ENCODE assay signal across 12 mouse cellular contexts in the genomic region with DNA sequence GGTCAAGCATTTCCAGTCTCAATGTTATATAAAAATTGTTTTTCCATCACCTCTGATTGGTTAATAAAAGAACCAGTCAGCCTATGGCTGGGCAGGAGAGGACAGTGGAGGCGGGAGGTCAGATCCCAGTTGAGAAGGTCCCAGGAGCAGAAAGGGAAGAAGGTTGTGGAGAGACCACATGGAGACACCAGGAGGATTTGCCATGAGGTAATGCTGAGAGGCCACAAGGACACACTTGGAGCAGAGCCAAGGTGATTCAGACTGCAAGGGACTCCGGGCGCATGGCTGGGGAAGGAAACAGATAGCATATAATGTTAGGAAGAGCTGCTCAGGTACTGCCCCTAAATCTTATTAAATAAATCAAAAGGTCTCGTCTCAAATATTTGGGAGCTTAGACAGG. TPM values are rescaled to one million over a fixed set of nuclear protein-coding genes. Genes with fewer than 3 reads are reported as not detected.
A peak's percentile ranks its signal among the peaks of the same experiment; 100 is the strongest.
DNase-seq lines count a peak whose midpoint lies in the region; ATAC-seq and TF ChIP-seq lines count a peak whose summit lies in the region.
"Had no signal": no experiment of that assay in that cellular context is flagged by ENCODE, and none has a peak within 500 bp of the region (broad histone marks: within the 10 kb centered on the region; RNA-seq: fewer than 3 reads in every experiment).

No protein-coding gene starts in this region.

- no peaks in the 10 kb centered on the region for H3K9me3 ChIP-seq in heart, postnatal 0 days (replicated peaks; ENCODE audit: control insufficient read depth, low read length)
- no peaks in the 10 kb centered on the region for H3K9me3 ChIP-seq in heart, embryonic 10.5 days
- H3K9me3 ChIP-seq in hindbrain, embryonic 12.5 days (replicated peaks) = no peaks in the 10 kb centered on the region
- H3K9me3 ChIP-seq: neural tube, embryonic 15.5 days had no signal

- no peak overlapping the region for H3K4me3 ChIP-seq in heart, postnatal 0 days (ENCODE audit: low read depth, low read length)
- no peak overlapping the region for H3K4me3 ChIP-seq in heart, embryonic 10.5 days
- no peak overlapping the region for H3K4me3 ChIP-seq in hindbrain, embryonic 12.5 days
- H3K4me3 ChIP-seq: neural tube, embryonic 15.5 days had no signal

- no peak overlapping the region for H3K9ac ChIP-seq in heart, postnatal 0 days (replicated peaks; ENCODE audit: low read depth, low read length)
- no peak overlapping the region for H3K9ac ChIP-seq in hindbrain, embryonic 12.5 days
- H3K9ac ChIP-seq: neural tube, embryonic 15.5 days had no signal

- 39% methylated on average over 4 of the region's 4 CpGs for WGBS in heart, postnatal 0 days
- 59% methylated on average over 4 of the region's 4 CpGs for WGBS in heart, embryonic 10.5 days
- 79% methylated on average over 4 of the region's 4 CpGs for WGBS in hindbrain, embryonic 12.5 days

- TF ChIP-seq EP300 in heart, postnatal 0 days (IDR thresholded peaks at IDR 0.05; ENCODE audit: low read depth) = no peak

- TF ChIP-seq CTCF in heart, postnatal 0 days (IDR thresholded peaks at IDR 0.05; ENCODE audit: low read depth) = no peak

- DNase-seq in heart, postnatal 0 days (ENCODE audit: low spot score) = peak; percentile 77
- no peak for DNase-seq in heart, embryonic 10.5 days (ENCODE audit: low spot score)
- DNase-seq in urinary bladder, postnatal 14 days (ENCODE audit: low spot score) = peak; percentile 40
- no peak for DNase-seq in urinary bladder, postnatal 10 days (ENCODE audit: low spot score)
- DNase-seq in brain, adult 2 months (ENCODE audit: low read depth, low spot score) = peak; percentile 73
- DNase-seq: heart, postnatal 36 days; kidney, adult 8-10 months; thymus, postnatal 36 days had no signal

- H3K27ac ChIP-seq in heart, postnatal 0 days (ENCODE audit: low read depth) = no peak overlapping the region
- no peak overlapping the region for H3K27ac ChIP-seq in heart, embryonic 10.5 days
- no peak overlapping the region for H3K27ac ChIP-seq in hindbrain, embryonic 12.5 days
- H3K27ac ChIP-seq: neural tube, embryonic 15.5 days had no signal

- H3K4me1 ChIP-seq in heart, postnatal 0 days (ENCODE audit: control insufficient read depth, insufficient read depth) = peaks cover 5% of the 10 kb centered on the region
- peaks cover 10% of the 10 kb centered on the region for H3K4me1 ChIP-seq in heart, embryonic 10.5 days
- no peaks in the 10 kb centered on the region for H3K4me1 ChIP-seq in hindbrain, embryonic 12.5 days
- H3K4me1 ChIP-seq: neural tube, embryonic 15.5 days had no signal

- H3K27me3 ChIP-seq in heart, postnatal 0 days (ENCODE audit: control insufficient read depth, insufficient read depth, low read length) = no peaks in the 10 kb centered on the region
- no peaks in the 10 kb centered on the region for H3K27me3 ChIP-seq in heart, embryonic 10.5 days (ENCODE audit: insufficient read depth, poor library complexity, severe bottlenecking)
- no peaks in the 10 kb centered on the region for H3K27me3 ChIP-seq in hindbrain, embryonic 12.5 days
- H3K27me3 ChIP-seq: neural tube, embryonic 15.5 days had no signal

- ATAC-seq in heart, postnatal 0 days (ENCODE audit: insufficient read depth, low read depth) = peak; percentile 57
- no peak for ATAC-seq in hindbrain, embryonic 12.5 days (ENCODE audit: low FRiP score)
- no peak for ATAC-seq in inflammation-experienced regulatory T-cells, adult 6 months

- no peak overlapping the region for H3K4me2 ChIP-seq in heart, postnatal 0 days (ENCODE audit: low read depth, low read length)
- H3K4me2 ChIP-seq in hindbrain, embryonic 12.5 days (replicated peaks) = no peak overlapping the region
- H3K4me2 ChIP-seq: liver, embryonic 11.5 days; neural tube, embryonic 15.5 days had no signal

- H3K36me3 ChIP-seq in heart, postnatal 0 days (replicated peaks; ENCODE audit: control insufficient read depth, insufficient read depth, low read length) = peaks cover 15% of the 10 kb centered on the region
- H3K36me3 ChIP-seq in heart, embryonic 10.5 days = peaks cover 8% of the 10 kb centered on the region
- peaks cover 14% of the 10 kb centered on the region for H3K36me3 ChIP-seq in hindbrain, embryonic 12.5 days

RNA-seq across cellular contexts. Expression of gene Sar1b, which starts 32.8 kb away (rescaled TPM):
- 124 and 134 TPM in 2 replicates for total RNA-seq in heart, postnatal 0 days (2014; rRNA removed; ENCODE audit: low replicate concordance)
- polyA plus RNA-seq in heart, postnatal 0 days (2015; fragmentation: Nextera tagmentation; extraction: Ambion mirVana) = 194 and 196 TPM in 2 replicates
- 125 and 134 TPM in 2 replicates for polyA plus RNA-seq in heart, embryonic 10.5 days (2016; fragmentation: Nextera tagmentation; extraction: Ambion mirVana)
- polyA plus RNA-seq in hindbrain, embryonic 12.5 days (2016; fragmentation: Nextera tagmentation; extraction: Ambion mirVana) = 125 and 126 TPM in 2 replicates
- 100 to 1,000 TPM; 128 to 162 (median 150) TPM for polyA plus RNA-seq in inflammation-experienced regulatory T-cells, adult 6 months (2017; shearing (Covaris generic))

RNA-seq across cellular contexts. Expression of gene Sec24a, which starts 32.8 kb away (rescaled TPM):
- total RNA-seq in heart, postnatal 0 days (2014; rRNA removed; ENCODE audit: low replicate concordance) = 8.3 and 11.8 TPM in 2 replicates
- polyA plus RNA-seq in heart, postnatal 0 days (2015; fragmentation: Nextera tagmentation; extraction: Ambion mirVana) = 6.2 and 7.3 TPM in 2 replicates
- polyA plus RNA-seq in heart, embryonic 10.5 days (2016; fragmentation: Nextera tagmentation; extraction: Ambion mirVana) = 14.3 and 15.0 TPM in 2 replicates
- 16.4 and 18.1 TPM in 2 replicates for polyA plus RNA-seq in hindbrain, embryonic 12.5 days (2016; fragmentation: Nextera tagmentation; extraction: Ambion mirVana)
- polyA plus RNA-seq in inflammation-experienced regulatory T-cells, adult 6 months (2017; shearing (Covaris generic)) = 10 to 100 TPM; 15.3 to 22.3 (median 19.0) TPM

Comparison
In these comparisons a context has a peak if more than half of its experiments do, and no peak if none do; other contexts are left out.
1. DNase-seq: peak in heart, postnatal 0 days (single experiment), urinary bladder, postnatal 14 days (single experiment) and brain, adult 2 months (single experiment); none in heart, embryonic 10.5 days (single experiment) and urinary bladder, postnatal 10 days (single experiment).